Mouse (Mus musculus) neural tube, embryonic 11.5 days (tissue): ENCODE measurements at regions not wholly inside any gene's neighbourhood (a gene's known extent, or its start where the extent isn't known, plus 50 kb on each side); places are given as distances from the start of the nearest gene placed in this dataset.
"Not testable (repeated sequence)": the region's sequence is repeated elsewhere in the genome, so short reads cannot be mapped to it uniquely, and the experiment has no call there.

Source experiments
- ATAC-seq: fragments of 200-750 bp; cut with Nextera tagmentation; 2 replicates; pipeline ENCODE4 v1.8.0; 2017; ENCODE audit warnings: moderate number of reproducible peaks, mild to moderate bottlenecking, moderate TSS enrichment, moderate library complexity; ENCODE audit not compliant: insufficient read depth, low FRiP score, low TSS enrichment
- DNase-seq: peaks from one replicate; pipeline ENCODE4 v3.0.0-alpha.2; 2015; ENCODE audit warnings: low spot score
- H3K27ac ChIP-seq: fragments of 300-500 bp; sonication (generic); 2 replicates; pipeline ENCODE4 v1.5.1; 2014; ENCODE audit warnings: low read depth, mild to moderate bottlenecking, low read length
- H3K27me3 ChIP-seq: fragments of 300-500 bp; sonication (generic); 2 replicates; pipeline ENCODE4 v1.6.1; 2014; ENCODE audit warnings: mild to moderate bottlenecking, low read length, mixed read lengths; ENCODE audit not compliant: control insufficient read depth, insufficient read depth
- H3K36me3 ChIP-seq: fragments of 300-500 bp; sonication (generic); 2 replicates; pipeline ENCODE4 v1.6.1; 2014; ENCODE audit warnings: mild to moderate bottlenecking, low read length, moderate library complexity, mixed read lengths; ENCODE audit not compliant: control insufficient read depth, insufficient read depth
- H3K4me1 ChIP-seq: fragments of 300-500 bp; sonication (generic); 2 replicates; pipeline ENCODE4 v1.6.1; 2014; ENCODE audit warnings: low read length, mixed read lengths; ENCODE audit not compliant: control insufficient read depth, insufficient read depth
- H3K4me2 ChIP-seq: fragments of 300-500 bp; sonication (generic); 2 replicates; pipeline ENCODE4 v1.6.1; 2014; ENCODE audit warnings: low read depth, mild to moderate bottlenecking, moderate library complexity
- H3K4me3 ChIP-seq: fragments of 300-500 bp; sonication (generic); 2 replicates; pipeline ENCODE4 v1.5.1; 2014; ENCODE audit warnings: low read depth, low read length
- H3K9ac ChIP-seq: fragments of 300-500 bp; sonication (generic); 2 replicates; pipeline ENCODE4 v1.6.1; 2014; ENCODE audit warnings: mild to moderate bottlenecking, low read length
- H3K9me3 ChIP-seq: fragments of 300-500 bp; sonication (generic); 2 replicates; pipeline ENCODE4 v1.6.1; 2016; ENCODE audit warnings: low read length; ENCODE audit not compliant: control insufficient read depth
- WGBS: fragments of 180-500 bp; shearing (Covaris S2); extraction: QIAGEN DNeasy Blood & Tissue Kit; methylation state at CpG from one replicate; pipeline ENCODE4 v1.1.7; 2014; 5-methylcytosine and 5-hydroxymethylcytosine counted together

- no peak for ATAC-seq
Observed at GRCm38 (mm10) chr13:99676393-99676792, 160.1 kb upstream of the Map1b start.

GRCm38 (mm10) chr13:99675951-99676350 lies 159.6 kb upstream of the Map1b start:
- no peak overlapping the region for H3K27ac ChIP-seq
- H3K36me3 ChIP-seq: no peaks in the 10 kb centered on the region
- no peaks in the 10 kb centered on the region for H3K27me3 ChIP-seq
- H3K9ac ChIP-seq: no peak overlapping the region
- no peaks in the 10 kb centered on the region for H3K4me1 ChIP-seq
- DNase-seq: no peak
- WGBS: 75% methylated on average over 5 of the region's 5 CpGs
- H3K9me3 ChIP-seq: no peaks in the 10 kb centered on the region
- H3K4me3 ChIP-seq: no peak overlapping the region
- no peak for ATAC-seq
- H3K4me2 ChIP-seq: no peak overlapping the region

More at GRCm38 (mm10) chr13:99676393-99676792, 160.1 kb upstream of the Map1b start:
- DNase-seq: peak; percentile 16
- no peaks in the 10 kb centered on the region for H3K9me3 ChIP-seq
- no peaks in the 10 kb centered on the region for H3K27me3 ChIP-seq
- H3K4me2 ChIP-seq: no peak overlapping the region
- H3K4me3 ChIP-seq: no peak overlapping the region
- H3K4me1 ChIP-seq: no peaks in the 10 kb centered on the region
- H3K9ac ChIP-seq: no peak overlapping the region
- 0% methylated on average over 1 of the region's 1 CpGs for WGBS
- H3K27ac ChIP-seq: no peak overlapping the region
- H3K36me3 ChIP-seq: no peaks in the 10 kb centered on the region

GRCm38 (mm10) chr13:99672714-99673113 lies 156.4 kb upstream of the Map1b start:
- no peak for DNase-seq
- Histone ChIP-seq H3K9me3 (no peaks in the 10 kb centered on the region), H3K4me3 (no peak overlapping the region), H3K36me3 (no peaks in the 10 kb centered on the region), H3K27me3 (no peaks in the 10 kb centered on the region), H3K4me2 (no peak overlapping the region), H3K4me1 (no peaks in the 10 kb centered on the region), H3K9ac (no peak overlapping the region), H3K27ac (no peak overlapping the region)
- ATAC-seq: no peak
- WGBS: 100% methylated on average over 1 of the region's 1 CpGs

GRCm38 (mm10) chr13:99671747-99672146 lies 155.4 kb upstream of the Map1b start:
- Histone ChIP-seq H3K4me2 (no peak overlapping the region), H3K36me3 (no peaks in the 10 kb centered on the region), H3K27ac (no peak overlapping the region), H3K9me3 (no peaks in the 10 kb centered on the region), H3K9ac (no peak overlapping the region), H3K4me3 (no peak overlapping the region), H3K4me1 (no peaks in the 10 kb centered on the region), H3K27me3 (no peaks in the 10 kb centered on the region)
- no peak for ATAC-seq
- 85% methylated on average over 10 of the region's 10 CpGs for WGBS
- DNase-seq: no peak

- Histone ChIP-seq H3K9ac (no peak overlapping the region), H3K4me1 (no peaks in the 10 kb centered on the region), H3K27ac (no peak overlapping the region), H3K36me3 (no peaks in the 10 kb centered on the region), H3K4me3 (no peak overlapping the region), H3K4me2 (no peak overlapping the region), H3K27me3 (no peaks in the 10 kb centered on the region), H3K9me3 (no peaks in the 10 kb centered on the region)
- DNase-seq (no peak), ATAC-seq (no peak)
- WGBS: 88% methylated on average over 8 of the region's 8 CpGs
Observed at GRCm38 (mm10) chr13:99669987-99670534, 153.7 kb upstream of the Map1b start.

- 44% methylated on average over 8 of the region's 8 CpGs for WGBS
- ATAC-seq: no peak
- H3K36me3 ChIP-seq: no peaks in the 10 kb centered on the region
- H3K4me2 ChIP-seq: no peak overlapping the region
- no peak overlapping the region for H3K27ac ChIP-seq
- H3K27me3 ChIP-seq: no peaks in the 10 kb centered on the region
- H3K9me3 ChIP-seq: no peaks in the 10 kb centered on the region
- no peaks in the 10 kb centered on the region for H3K4me1 ChIP-seq
- DNase-seq: no peak
- H3K9ac ChIP-seq: no peak overlapping the region
- no peak overlapping the region for H3K4me3 ChIP-seq
Observed at GRCm38 (mm10) chr13:99668613-99669012, 152.3 kb upstream of the Map1b start.

GRCm38 (mm10) chr13:99666086-99666485 lies 149.7 kb upstream of the Map1b start:
- no peak for ATAC-seq
- no peak for DNase-seq
- H3K9ac ChIP-seq: no peak overlapping the region
- no peak overlapping the region for H3K4me3 ChIP-seq
- WGBS: 82% methylated on average over 7 of the region's 7 CpGs
- H3K27ac ChIP-seq: no peak overlapping the region
- H3K4me2 ChIP-seq: no peak overlapping the region
- H3K36me3 ChIP-seq: no peaks in the 10 kb centered on the region
- H3K9me3 ChIP-seq: no peaks in the 10 kb centered on the region
- H3K27me3 ChIP-seq: no peaks in the 10 kb centered on the region
- H3K4me1 ChIP-seq: no peaks in the 10 kb centered on the region

- not testable (repeated sequence) for H3K27me3 ChIP-seq, H3K36me3 ChIP-seq, DNase-seq, H3K9me3 ChIP-seq, H3K27ac ChIP-seq, H3K9ac ChIP-seq, H3K4me1 ChIP-seq, H3K4me3 ChIP-seq, ATAC-seq, H3K4me2 ChIP-seq
- 93% methylated on average over 12 of the region's 12 CpGs for WGBS
Observed at GRCm38 (mm10) chr13:99663422-99663821, 147.1 kb upstream of the Map1b start.

GRCm38 (mm10) chr13:99647661-99648204 lies 131.4 kb upstream of the Map1b start:
- H3K27me3 ChIP-seq: no peaks in the 10 kb centered on the region
- H3K4me1 ChIP-seq: no peaks in the 10 kb centered on the region
- no peaks in the 10 kb centered on the region for H3K9me3 ChIP-seq
- no peaks in the 10 kb centered on the region for H3K36me3 ChIP-seq
- H3K9ac ChIP-seq: no peak overlapping the region
- no peak overlapping the region for H3K4me2 ChIP-seq
- H3K4me3 ChIP-seq: no peak overlapping the region
- WGBS: 74% methylated on average over 6 of the region's 6 CpGs
- H3K27ac ChIP-seq: no peak overlapping the region
- ATAC-seq (no peak), DNase-seq (no peak)
